ENCODE assay signal across 11 mouse cellular contexts in genomic region chr3:97866696-97867095, GRCm38 (mm10). TPM values are rescaled to one million over a fixed set of nuclear protein-coding genes. Genes with fewer than 3 reads are reported as not detected.
A peak's percentile ranks its signal among the peaks of the same experiment; 100 is the strongest.
DNase-seq lines count a peak whose midpoint lies in the region; ATAC-seq and TF ChIP-seq lines count a peak whose summit lies in the region.
"Had no signal": no experiment of that assay in that cellular context is flagged by ENCODE, and none has a peak within 500 bp of the region (broad histone marks: within the 10 kb centered on the region; RNA-seq: fewer than 3 reads in every experiment).

No protein-coding gene starts in this region.

- H3K4me3 ChIP-seq in heart, postnatal 0 days (ENCODE audit: low read depth, low read length) = peak overlapping the region; percentile 77
- peak overlapping the region; percentile 55 for H3K4me3 ChIP-seq in embryonic facial prominence, embryonic 13.5 days
- peak overlapping the region; percentile 58; the same call in 1 of the 2 replicates for H3K4me3 ChIP-seq in hindbrain, embryonic 14.5 days (replicated peaks; ENCODE audit: low read length)
- no peak overlapping the region for H3K4me3 ChIP-seq in midbrain, embryonic 13.5 days (replicated peaks)

- H3K9me3 ChIP-seq in heart, postnatal 0 days (replicated peaks; ENCODE audit: control insufficient read depth, low read length) = no peaks in the 10 kb centered on the region
- H3K9me3 ChIP-seq in embryonic facial prominence, embryonic 13.5 days = no peaks in the 10 kb centered on the region
- no peaks in the 10 kb centered on the region for H3K9me3 ChIP-seq in hindbrain, embryonic 14.5 days (ENCODE audit: control insufficient read depth, low read length)
- H3K9me3 ChIP-seq in midbrain, embryonic 13.5 days = no peaks in the 10 kb centered on the region

- no peaks in the 10 kb centered on the region for H3K36me3 ChIP-seq in heart, postnatal 0 days (replicated peaks; ENCODE audit: control insufficient read depth, insufficient read depth, low read length)
- no peaks in the 10 kb centered on the region for H3K36me3 ChIP-seq in embryonic facial prominence, embryonic 13.5 days
- no peaks in the 10 kb centered on the region for H3K36me3 ChIP-seq in hindbrain, embryonic 14.5 days (replicated peaks; ENCODE audit: control insufficient read depth, insufficient read depth)
- no peaks in the 10 kb centered on the region for H3K36me3 ChIP-seq in midbrain, embryonic 13.5 days

- WGBS in heart, postnatal 0 days = 48% methylated on average over 4 of the region's 4 CpGs
- 58% methylated on average over 4 of the region's 4 CpGs for WGBS in embryonic facial prominence, embryonic 13.5 days
- 63% methylated on average over 4 of the region's 4 CpGs for WGBS in hindbrain, embryonic 14.5 days
- WGBS in midbrain, embryonic 13.5 days = 58% methylated on average over 4 of the region's 4 CpGs

- peaks cover 5% of the 10 kb centered on the region; the same call in 1 of the 2 replicates for H3K27me3 ChIP-seq in heart, postnatal 0 days (ENCODE audit: control insufficient read depth, insufficient read depth, low read length)
- H3K27me3 ChIP-seq in embryonic facial prominence, embryonic 13.5 days = peaks cover 32% of the 10 kb centered on the region
- peaks cover 15% of the 10 kb centered on the region for H3K27me3 ChIP-seq in hindbrain, embryonic 14.5 days (ENCODE audit: control insufficient read depth, insufficient read depth, low read length)
- peaks cover 27% of the 10 kb centered on the region for H3K27me3 ChIP-seq in midbrain, embryonic 13.5 days

- peak overlapping the region; percentile 85 for H3K9ac ChIP-seq in heart, postnatal 0 days (replicated peaks; ENCODE audit: low read depth, low read length)
- H3K9ac ChIP-seq in embryonic facial prominence, embryonic 13.5 days = no peak overlapping the region
- no peak overlapping the region; the same call in 1 of the 2 replicates for H3K9ac ChIP-seq in hindbrain, embryonic 14.5 days
- H3K9ac ChIP-seq in midbrain, embryonic 13.5 days (replicated peaks) = no peak overlapping the region

- peak overlapping the region; percentile 83 for H3K4me2 ChIP-seq in heart, postnatal 0 days (ENCODE audit: low read depth, low read length)
- H3K4me2 ChIP-seq in embryonic facial prominence, embryonic 13.5 days = peak overlapping the region; percentile 99
- peak overlapping the region; percentile 95 for H3K4me2 ChIP-seq in hindbrain, embryonic 14.5 days (replicated peaks)
- H3K4me2 ChIP-seq in midbrain, embryonic 13.5 days (replicated peaks) = peak overlapping the region; percentile 84

- TF ChIP-seq EP300 in heart, postnatal 0 days (IDR thresholded peaks at IDR 0.05; ENCODE audit: low read depth) = no peak

- no peak for DNase-seq in heart, postnatal 0 days (ENCODE audit: low spot score)
- DNase-seq in heart, postnatal 10 days = no peak
- no peak for DNase-seq in hindbrain, embryonic 14.5 days (ENCODE audit: low spot score)
- no peak for DNase-seq in right cerebral cortex, postnatal 4 days
- DNase-seq in left cerebral cortex, postnatal 10 days (ENCODE audit: extremely low spot score in 1 of 2, low spot score in 2 of 2) = no peak
- DNase-seq in adrenal gland, postnatal 4 days (ENCODE audit: low spot score in 2 of 2) = no peak
- DNase-seq: adrenal gland, postnatal 10 days; cerebellum, postnatal 36 days; thymus, postnatal 4 days had no signal

- H3K4me1 ChIP-seq in heart, postnatal 0 days (ENCODE audit: control insufficient read depth, insufficient read depth) = peaks cover 5% of the 10 kb centered on the region; the same call in 1 of the 2 replicates
- H3K4me1 ChIP-seq in embryonic facial prominence, embryonic 13.5 days = peaks cover 14% of the 10 kb centered on the region
- H3K4me1 ChIP-seq in hindbrain, embryonic 14.5 days (replicated peaks; ENCODE audit: control insufficient read depth, insufficient read depth, low read length) = peaks cover 2% of the 10 kb centered on the region; the same call in 1 of the 2 replicates
- H3K4me1 ChIP-seq in midbrain, embryonic 13.5 days (replicated peaks) = peaks cover 18% of the 10 kb centered on the region

- no peak for TF ChIP-seq CTCF in heart, postnatal 0 days (IDR thresholded peaks at IDR 0.05; ENCODE audit: low read depth)

- intact Hi-C loops in heart, postnatal 10 days (cut with DNase I) = no loop called here
- intact Hi-C loops in left cerebral cortex, postnatal 10 days (cut with DNase I) = loop anchor here (5.0 kb wide), 1 partner anchor 99 kb away; no protein-coding TSS in a partner anchor

- no peak for ATAC-seq in heart, postnatal 0 days (ENCODE audit: insufficient read depth, low read depth)
- ATAC-seq in embryonic facial prominence, embryonic 13.5 days (ENCODE audit: insufficient number of reproducible peaks, insufficient read depth, low FRiP score, low TSS enrichment, low read depth) = no peak
- ATAC-seq in hindbrain, embryonic 14.5 days (ENCODE audit: low FRiP score) = no peak
- ATAC-seq in midbrain, embryonic 13.5 days = no peak

- H3K27ac ChIP-seq in heart, postnatal 0 days (ENCODE audit: low read depth) = peak overlapping the region; percentile 99
- no peak overlapping the region for H3K27ac ChIP-seq in embryonic facial prominence, embryonic 13.5 days
- no peak overlapping the region for H3K27ac ChIP-seq in hindbrain, embryonic 14.5 days
- no peak overlapping the region for H3K27ac ChIP-seq in midbrain, embryonic 13.5 days

RNA-seq across cellular contexts. Expression of gene Pde4dip, which starts 21.8 kb away (rescaled TPM):
- total RNA-seq in heart, postnatal 0 days (2014; rRNA removed; ENCODE audit: low replicate concordance) = 415 and 498 TPM in 2 replicates
- polyA plus RNA-seq in heart, postnatal 0 days (2015; fragmentation: Nextera tagmentation; extraction: Ambion mirVana) = 107 and 126 TPM in 2 replicates
- 1,000 to 10,000 TPM; 1,178 to 1,212 TPM for total RNA-seq in heart, postnatal 10 days (2021)
- 21.9 and 27.7 TPM in 2 replicates for polyA plus RNA-seq in embryonic facial prominence, embryonic 13.5 days (2015; fragmentation: Nextera tagmentation; extraction: Ambion mirVana)
- polyA plus RNA-seq in hindbrain, embryonic 14.5 days (2014; fragmentation: Nextera tagmentation; extraction: Ambion mirVana) = 76.6 and 84.5 TPM in 2 replicates
- 46.6 and 48.0 TPM in 2 replicates for polyA plus RNA-seq in midbrain, embryonic 13.5 days (2015; fragmentation: Nextera tagmentation; extraction: Ambion mirVana)
- 100 to 1,000 TPM; 235 to 254 TPM for total RNA-seq in left cerebral cortex, postnatal 10 days (2021)
- 10 to 100 TPM; 43.0 to 64.5 TPM for total RNA-seq in adrenal gland, postnatal 4 days (2021)

RNA-seq across cellular contexts. Expression of gene Sec22b, which starts 34.3 kb away (rescaled TPM):
- total RNA-seq in heart, postnatal 0 days (2014; rRNA removed; ENCODE audit: low replicate concordance) = 22.4 and 56.9 TPM in 2 replicates
- 69.9 and 73.7 TPM in 2 replicates for polyA plus RNA-seq in heart, postnatal 0 days (2015; fragmentation: Nextera tagmentation; extraction: Ambion mirVana)
- 10 to 100 TPM; 49.6 to 54.1 TPM for total RNA-seq in heart, postnatal 10 days (2021)
- 141 and 145 TPM in 2 replicates for polyA plus RNA-seq in embryonic facial prominence, embryonic 13.5 days (2015; fragmentation: Nextera tagmentation; extraction: Ambion mirVana)
- 110 and 111 TPM in 2 replicates for polyA plus RNA-seq in hindbrain, embryonic 14.5 days (2014; fragmentation: Nextera tagmentation; extraction: Ambion mirVana)
- polyA plus RNA-seq in midbrain, embryonic 13.5 days (2015; fragmentation: Nextera tagmentation; extraction: Ambion mirVana) = 103 TPM in 2 replicates
- total RNA-seq in left cerebral cortex, postnatal 10 days (2021) = 10 to 100 TPM; 63.1 to 69.7 TPM
- 100 to 1,000 TPM; 123 TPM for total RNA-seq in adrenal gland, postnatal 4 days (2021)
